ENCODE assay signal across 9 mouse cellular contexts in the genomic region with DNA sequence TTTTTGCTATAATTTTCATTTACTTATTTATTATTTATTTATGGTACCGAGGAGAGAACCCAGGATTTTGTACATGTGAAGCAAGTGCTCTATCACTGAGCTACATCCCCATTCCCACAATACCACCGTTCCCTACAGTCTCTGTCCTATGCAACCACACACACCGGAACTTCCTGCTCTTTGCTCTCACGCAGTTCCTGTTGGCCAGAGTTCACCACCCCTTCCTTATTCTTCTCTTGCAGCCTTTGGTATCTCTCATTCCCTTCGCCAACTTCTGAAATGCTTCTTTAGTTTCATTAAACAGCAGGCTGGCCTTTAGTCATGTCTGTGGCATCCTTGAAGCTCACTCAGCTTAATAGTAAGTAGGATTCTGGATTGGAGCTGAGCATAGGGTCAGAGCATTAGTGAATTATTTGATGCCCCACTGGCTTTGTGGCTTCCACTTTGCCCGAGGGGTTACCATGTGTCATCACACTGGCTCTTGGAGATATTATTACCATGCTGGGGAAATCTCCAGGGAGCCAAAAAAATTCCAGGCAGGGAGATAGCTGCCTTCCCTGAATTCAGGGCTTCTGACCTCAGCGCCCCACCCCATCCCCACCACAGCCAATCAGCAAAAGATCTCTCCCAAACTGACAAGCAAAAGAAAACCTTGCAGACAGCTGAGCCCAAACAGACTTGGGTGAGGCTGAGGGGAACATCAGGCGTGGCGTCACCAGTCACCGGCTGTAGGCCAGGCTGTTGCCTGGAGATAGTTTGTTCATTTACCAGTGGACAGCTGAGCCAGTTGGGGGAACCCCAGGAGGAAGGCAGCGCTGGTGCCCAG. TPM values are rescaled to one million over a fixed set of nuclear protein-coding genes. Genes with fewer than 3 reads are reported as not detected.
A peak's percentile ranks its signal among the peaks of the same experiment; 100 is the strongest.
DNase-seq lines count a peak whose midpoint lies in the region; ATAC-seq and TF ChIP-seq lines count a peak whose summit lies in the region.
"Had no signal": no experiment of that assay in that cellular context is flagged by ENCODE, and none has a peak within 500 bp of the region (broad histone marks: within the 10 kb centered on the region; RNA-seq: fewer than 3 reads in every experiment).

No protein-coding gene starts in this region.

- peaks cover 14% of the 10 kb centered on the region for H3K4me1 ChIP-seq in megakaryocyte, embryonic 14.5 days
- no peaks in the 10 kb centered on the region for H3K4me1 ChIP-seq in kidney, embryonic 15.5 days

- peaks cover 2% of the 10 kb centered on the region for H3K36me3 ChIP-seq in megakaryocyte, embryonic 14.5 days (replicated peaks; ENCODE audit: low read length)
- no peaks in the 10 kb centered on the region for H3K36me3 ChIP-seq in kidney, embryonic 15.5 days
- H3K36me3 ChIP-seq: G1E had no signal

- WGBS in kidney, embryonic 15.5 days: 68% methylated on average over 11 of the region's 11 CpGs

- no peak overlapping the region for H3K27ac ChIP-seq in kidney, embryonic 15.5 days

- H3K9ac ChIP-seq in kidney, embryonic 15.5 days: no peak overlapping the region

- no peak for ATAC-seq in kidney, embryonic 15.5 days (replicated peaks; ENCODE audit: low FRiP score)

- intact Hi-C loops in heart, postnatal 25 days (cut with DNase I): no loop called here
- intact Hi-C loops in left cerebral cortex, postnatal 10 days (cut with DNase I): no loop called here

- peaks cover 21% of the 10 kb centered on the region for H3K9me3 ChIP-seq in megakaryocyte, embryonic 14.5 days
- H3K9me3 ChIP-seq in kidney, embryonic 15.5 days (replicated peaks): 0 out of 2 replicates have a peak, but pooled peaks cover 5% of the 10 kb centered on the region

- peak; percentile 14 for DNase-seq in kidney, postnatal 14 days
- DNase-seq in kidney, adult 18-20 months: no peak
- peak; percentile 17 for DNase-seq in brain, embryonic 14.5 days (ENCODE audit: low read depth)
- peak; percentile 65 for DNase-seq in heart, postnatal 25 days (ENCODE audit: low spot score)
- DNase-seq in cerebellum, adult 11-12 months: no peak
- DNase-seq in left cerebral cortex, postnatal 10 days (ENCODE audit: extremely low spot score in 1 of 2, low spot score in 2 of 2): no peak

- no peak for TF ChIP-seq CTCF in brain, embryonic 14.5 days (IDR thresholded peaks at IDR 0.05; ENCODE audit: borderline replicate concordance, extremely low read depth, insufficient read depth, insufficient read length)

- no peak overlapping the region for H3K4me2 ChIP-seq in kidney, embryonic 15.5 days

- no peak for TF ChIP-seq POLR2A in brain, embryonic 14.5 days (IDR thresholded peaks at IDR 0.05; ENCODE audit: borderline replicate concordance, extremely low read depth, insufficient read depth, insufficient read length, poor library complexity, severe bottlenecking)

- H3K4me3 ChIP-seq in megakaryocyte, embryonic 14.5 days (replicated peaks): peak overlapping the region; percentile 1
- H3K4me3 ChIP-seq in kidney, embryonic 15.5 days (replicated peaks): no peak overlapping the region

- H3K27me3 ChIP-seq in megakaryocyte, embryonic 14.5 days (replicated peaks): peaks cover 14% of the 10 kb centered on the region
- H3K27me3 ChIP-seq in kidney, embryonic 15.5 days: no peaks in the 10 kb centered on the region

RNA-seq across cellular contexts. Expression of a gene that starts 23.8 kb away (rescaled TPM):
- 1.9 and 2.0 TPM in 2 replicates for polyA plus RNA-seq in brain, embryonic 14.5 days (2012; rRNA removed)
- 1 to 10 TPM; 3.4 to 3.9 TPM for total RNA-seq in heart, postnatal 25 days (2021)
- 57.8 and 223 TPM in 2 replicates for polyA plus RNA-seq in megakaryocyte, embryonic 14.5 days (2012; ENCODE audit: insufficient read depth, low replicate concordance)
- polyA plus RNA-seq in kidney, embryonic 15.5 days (2015; fragmentation: Nextera tagmentation; extraction: Ambion mirVana): 3.5 and 3.8 TPM in 2 replicates
- total RNA-seq in left cerebral cortex, postnatal 10 days (2021): 10 to 100 TPM; 11.0 to 14.8 TPM

Comparison
In these comparisons a context has a peak if more than half of its experiments do, and no peak if none do; other contexts are left out.
1. DNase-seq: peak in kidney, postnatal 14 days (single experiment), brain, embryonic 14.5 days (single experiment) and heart, postnatal 25 days (single experiment); none in kidney, adult 18-20 months (single experiment), cerebellum, adult 11-12 months (single experiment) and left cerebral cortex, postnatal 10 days (0 of 2).
2. RNA of a gene that starts 23.8 kb away (polyA plus RNA-seq): 57.8 to 223 TPM in megakaryocyte, embryonic 14.5 days; 3.5 to 3.8 TPM in kidney, embryonic 15.5 days and 1.9 to 2.0 TPM in brain, embryonic 14.5 days; every median in the first group is over 10 times any median in the second.